Mouse (Mus musculus) lung, embryonic 14.5 days (tissue): Measurements from ENCODE around the gene Adamts18. TPM values are rescaled to one million over a fixed set of nuclear protein-coding genes. Genes with fewer than 3 reads are reported as not detected.

Source experiments
- ATAC-seq: fragments of 200-750 bp; cut with Nextera tagmentation; 2 replicates; pipeline ENCODE4 v1.8.0; 2017; ENCODE audit warnings: mild to moderate bottlenecking, moderate TSS enrichment, moderate library complexity; ENCODE audit not compliant: insufficient read depth
- DNase-seq: peaks from one replicate; pipeline ENCODE4 v3.0.0-alpha.2; 2015
- H3K27ac ChIP-seq: fragments of 300-500 bp; sonication (generic); 2 replicates; pipeline ENCODE4 v1.5.1; 2014; ENCODE audit warnings: low read depth, mild to moderate bottlenecking, moderate library complexity
- H3K27me3 ChIP-seq: fragments of 300-500 bp; sonication (generic); 2 replicates; pipeline ENCODE4 v1.6.1; 2014; ENCODE audit warnings: low read length, control low read depth; ENCODE audit not compliant: insufficient read depth
- H3K36me3 ChIP-seq: fragments of 300-500 bp; sonication (generic); 2 replicates; pipeline ENCODE4 v1.6.1; 2014; ENCODE audit warnings: control low read depth; ENCODE audit not compliant: insufficient read depth
- H3K4me1 ChIP-seq: fragments of 300-500 bp; sonication (generic); 2 replicates; pipeline ENCODE4 v1.6.1; 2014; ENCODE audit warnings: antibody characterized with exemption, control low read depth; ENCODE audit not compliant: insufficient read depth
- H3K4me2 ChIP-seq: fragments of 300-500 bp; sonication (generic); 2 replicates; pipeline ENCODE4 v1.6.1; 2014; ENCODE audit warnings: mild to moderate bottlenecking
- H3K4me3 ChIP-seq: fragments of 300-500 bp; sonication (generic); 2 replicates; pipeline ENCODE4 v1.5.1; 2014; ENCODE audit warnings: low read depth, low read length
- H3K9ac ChIP-seq: fragments of 300-500 bp; sonication (generic); 2 replicates; pipeline ENCODE4 v1.6.1; 2014
- H3K9me3 ChIP-seq: fragments of 300-500 bp; sonication (generic); 2 replicates; pipeline ENCODE4 v1.6.1; 2016; ENCODE audit warnings: low read depth, low read length, control low read depth
- CTCF ChIP-seq: IDR thresholded peaks from 2 replicates; pipeline ENCODE4 v1.5.1; 2016; ENCODE audit warnings: antibody characterized with exemption, low read depth
- WGBS: fragments of 180-500 bp; shearing (Covaris S2); extraction: QIAGEN DNeasy Blood & Tissue Kit; methylation state at CpG from one replicate; pipeline ENCODE4 v1.1.7; 2014; 5-methylcytosine and 5-hydroxymethylcytosine counted together
- polyA plus RNA-seq: library from polyadenylated mRNA; unstranded; fragments of >200 nt; fragmentation: Nextera tagmentation; extraction: Ambion mirVana; gene quantifications from 2 replicates; pipeline ENCODE4 v1.2.1, GENCODE M21; 2014

Adamts18 gene
- polyA plus RNA-seq, 1 experiment from 2014 or later, result 13.1 TPM

GRCm38 (mm10) chr8:113838211-113838610, 10.3 kb downstream of the Adamts18 start:
- ATAC-seq (no peak), DNase-seq (peak; percentile 33)
- Histone ChIP-seq H3K4me1 (peaks cover 6% of the 10 kb centered on the region; the same call in 1 of the 2 replicates), H3K4me2 (no peak overlapping the region), H3K9ac (no peak overlapping the region), H3K27ac (no peak overlapping the region; the same call in 1 of the 2 replicates), H3K9me3 (no peaks in the 10 kb centered on the region), H3K4me3 (no peak overlapping the region), H3K27me3 (no peaks in the 10 kb centered on the region), H3K36me3 (no peaks in the 10 kb centered on the region)
- TF ChIP-seq CTCF, result no peak
- 64% methylated on average over 6 of the region's 6 CpGs for WGBS

GRCm38 (mm10) chr8:113837570-113837915, 11.0 kb downstream of the Adamts18 start:
- Histone ChIP-seq H3K36me3 (no peaks in the 10 kb centered on the region), H3K4me3 (no peak overlapping the region), H3K27ac (peak overlapping the region; percentile 37; the same call in 1 of the 2 replicates), H3K9me3 (no peaks in the 10 kb centered on the region), H3K4me2 (no peak overlapping the region), H3K27me3 (no peaks in the 10 kb centered on the region), H3K4me1 (peaks cover 6% of the 10 kb centered on the region; the same call in 1 of the 2 replicates), H3K9ac (no peak overlapping the region)
- DNase-seq, result no peak
- ATAC-seq, result no peak
- WGBS, result 19% methylated on average over 4 of the region's 4 CpGs
- no peak for TF ChIP-seq CTCF

- no peak overlapping the region for H3K4me2 ChIP-seq
- H3K4me3 ChIP-seq, result no peak overlapping the region
- H3K9ac ChIP-seq, result no peak overlapping the region
- ATAC-seq, result peak; percentile 77
- H3K36me3 ChIP-seq, result no peaks in the 10 kb centered on the region
- peak; percentile 38 for TF ChIP-seq CTCF
- H3K27me3 ChIP-seq, result no peaks in the 10 kb centered on the region
- H3K27ac ChIP-seq, result peak overlapping the region; percentile 37; the same call in 1 of the 2 replicates
- 29% methylated on average over 8 of the region's 8 CpGs for WGBS
- DNase-seq, result peak; percentile 50
- H3K9me3 ChIP-seq, result no peaks in the 10 kb centered on the region
- H3K4me1 ChIP-seq, result peaks cover 6% of the 10 kb centered on the region; the same call in 1 of the 2 replicates
These were observed 11.5 kb downstream of the Adamts18 start for GRCm38 (mm10) chr8:113836892-113837569.

- no peak for TF ChIP-seq CTCF
- Histone ChIP-seq H3K9me3 (no peaks in the 10 kb centered on the region), H3K4me1 (peaks cover 6% of the 10 kb centered on the region; the same call in 1 of the 2 replicates), H3K36me3 (no peaks in the 10 kb centered on the region), H3K9ac (no peak overlapping the region), H3K27ac (no peak overlapping the region), H3K4me2 (no peak overlapping the region), H3K27me3 (no peaks in the 10 kb centered on the region), H3K4me3 (no peak overlapping the region)
- DNase-seq, result no peak
- 46% methylated on average over 4 of the region's 4 CpGs for WGBS
- ATAC-seq, result no peak
These were observed 14.9 kb downstream of the Adamts18 start for GRCm38 (mm10) chr8:113833644-113834043.

- no peak for TF ChIP-seq CTCF
- DNase-seq, result no peak
- Histone ChIP-seq H3K4me2 (no peak overlapping the region), H3K27ac (no peak overlapping the region), H3K4me3 (no peak overlapping the region), H3K9me3 (no peaks in the 10 kb centered on the region), H3K9ac (no peak overlapping the region), H3K4me1 (no peaks in the 10 kb centered on the region), H3K27me3 (no peaks in the 10 kb centered on the region), H3K36me3 (no peaks in the 10 kb centered on the region)
- WGBS, result 88% methylated on average over 3 of the region's 3 CpGs
- ATAC-seq, result no peak
These were observed 21.3 kb downstream of the Adamts18 start for GRCm38 (mm10) chr8:113827270-113827669.

- WGBS, result 26% methylated on average over 16 of the region's 16 CpGs
- no peak overlapping the region for H3K9ac ChIP-seq
- H3K36me3 ChIP-seq, result no peaks in the 10 kb centered on the region
- H3K27me3 ChIP-seq, result no peaks in the 10 kb centered on the region
- TF ChIP-seq CTCF, result no peak
- no peaks in the 10 kb centered on the region for H3K4me1 ChIP-seq
- H3K27ac ChIP-seq, result no peak overlapping the region
- DNase-seq (peak; percentile 45), ATAC-seq (peak; percentile 76; the same call in 1 of the 2 replicates)
- no peak overlapping the region for H3K4me3 ChIP-seq
- H3K4me2 ChIP-seq, result peak overlapping the region; percentile 27; the same call in 1 of the 2 replicates
- no peaks in the 10 kb centered on the region for H3K9me3 ChIP-seq
These were observed 27.5 kb downstream of the Adamts18 start for GRCm38 (mm10) chr8:113820983-113821587.

GRCm38 (mm10) chr8:113813966-113814365, 34.6 kb downstream of the Adamts18 start:
- no peaks in the 10 kb centered on the region for H3K36me3 ChIP-seq
- peak; percentile 11 for DNase-seq
- H3K9me3 ChIP-seq, result no peaks in the 10 kb centered on the region
- ATAC-seq, result no peak
- WGBS, result 46% methylated on average over 6 of the region's 6 CpGs
- no peaks in the 10 kb centered on the region for H3K4me1 ChIP-seq
- H3K27ac ChIP-seq, result no peak overlapping the region
- H3K27me3 ChIP-seq, result no peaks in the 10 kb centered on the region
- H3K9ac ChIP-seq, result no peak overlapping the region
- H3K4me2 ChIP-seq, result no peak overlapping the region
- H3K4me3 ChIP-seq, result no peak overlapping the region
- TF ChIP-seq CTCF, result no peak
